Mouse (Mus musculus) kidney, postnatal 25 days (tissue): Measurements from ENCODE around the gene Olfr3.

ENCODE experiments used
- DNase-seq, 2 experiments: peaks; one replicate each; pipeline ENCODE4 v3.0.0; 2021; ENCODE audit warnings: mixed read lengths in 2 of 2

Olfr3 gene

GRCm38 (mm10) chr2:36816932-36817331, at the start of gene Olfr3:
Gene Olfr3, minus strand, starts transcription at chr2:36817032.
- no peak for DNase-seq

- DNase-seq = no peak
Measured at GRCm38 (mm10) chr2:36862560-36862959, 45.7 kb upstream of the Olfr3 start, which contains the start of gene Olfr351. Gene Olfr351, minus strand, starts transcription at chr2:36862660.

- no peak for DNase-seq
Measured at GRCm38 (mm10) chr2:36846010-36846409, 29.2 kb upstream of the Olfr3 start, which contains the start of gene Olfr350. Gene Olfr350, plus strand, starts transcription at chr2:36846310.

- DNase-seq = no peak
Measured at GRCm38 (mm10) chr2:36790238-36790637, 26.6 kb downstream of the Olfr3 start, which contains the start of gene Olfr50. Gene Olfr50, plus strand, starts transcription at chr2:36790538.

GRCm38 (mm10) chr2:36783976-36784375, 32.9 kb downstream of the Olfr3 start, which contains the start of gene Olfr348:
Gene Olfr348, plus strand, starts transcription at chr2:36784276.
- DNase-seq = no peak
